Mouse (Mus musculus): ENCODE results near the gene Rrp15. TPM values are rescaled to one million over a fixed set of nuclear protein-coding genes. Genes with fewer than 3 reads are reported as not detected.

The Rrp15 gene
- polyA plus RNA-seq, 1 experiment from 2014 or later: 56.4 TPM

DNA sequence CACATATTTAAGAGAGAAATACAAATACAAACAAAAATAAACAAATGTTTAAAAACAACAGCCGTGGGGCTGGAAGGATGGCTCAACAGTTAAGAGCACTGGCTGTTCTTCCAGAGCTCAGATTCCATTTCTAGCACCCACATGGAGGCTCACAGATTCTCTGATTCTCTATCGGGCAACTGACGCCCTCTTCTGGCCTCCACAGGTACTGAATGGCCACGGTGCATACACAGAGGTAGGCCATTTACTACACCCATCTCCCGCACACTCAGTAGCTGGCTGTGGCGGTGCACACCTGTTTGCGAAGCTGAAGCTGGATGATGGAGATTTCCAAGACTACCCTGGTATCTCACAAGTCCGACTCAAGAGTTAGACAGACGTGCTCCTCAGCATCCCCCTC lies 29.4 kb downstream of the Rrp15 start:
- Histone ChIP-seq H3K9ac (ENCODE audit: low read length) (no peak overlapping the region), H3K9me3 (ENCODE audit: control insufficient read depth, low read length) (no peaks in the 10 kb centered on the region), H3K4me1 (replicated peaks; ENCODE audit: control insufficient read depth, insufficient read depth, low read length) (peaks cover 10% of the 10 kb centered on the region), H3K27me3 (ENCODE audit: control insufficient read depth, insufficient read depth, low read depth, low read length) (no peaks in the 10 kb centered on the region), H3K4me3 (ENCODE audit: low read length) (no peak overlapping the region), H3K4me2 (ENCODE audit: low read depth, low read length) (no peak overlapping the region), H3K27ac (ENCODE audit: low read length) (no peak overlapping the region), H3K36me3 (ENCODE audit: control insufficient read depth, insufficient read depth, low read length) (peaks cover 7% of the 10 kb centered on the region)
- 87% methylated on average over 9 of the region's 9 CpGs for WGBS
- ATAC-seq (ENCODE audit: low read depth): no peak

DNA sequence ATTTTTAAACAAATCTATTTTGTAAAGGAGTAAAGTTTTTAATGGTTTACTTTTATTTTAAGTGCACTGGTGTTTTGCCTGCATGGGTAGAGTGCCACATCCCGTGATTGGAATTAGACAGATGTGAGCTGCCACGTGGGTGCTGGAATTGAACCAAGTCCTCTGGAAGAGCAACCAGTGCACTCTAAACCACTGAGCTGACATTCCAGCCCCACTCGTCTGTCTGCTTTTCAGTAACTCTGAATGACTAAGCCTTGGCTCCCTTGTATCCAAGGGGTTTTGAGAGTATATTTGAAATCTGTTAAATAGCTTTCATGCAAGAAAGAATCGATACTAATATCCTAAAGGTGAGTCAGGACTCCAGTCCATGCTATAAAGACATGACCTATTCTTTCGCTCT lies 30.3 kb downstream of the Rrp15 start:
- H3K4me2 ChIP-seq (ENCODE audit: low read depth, low read length): no peak overlapping the region
- H3K9me3 ChIP-seq (ENCODE audit: control insufficient read depth, low read length): no peaks in the 10 kb centered on the region
- H3K4me1 ChIP-seq (replicated peaks; ENCODE audit: control insufficient read depth, insufficient read depth, low read length): peaks cover 13% of the 10 kb centered on the region
- no peak overlapping the region for H3K27ac ChIP-seq (ENCODE audit: low read length)
- H3K36me3 ChIP-seq (ENCODE audit: control insufficient read depth, insufficient read depth, low read length): peaks cover 7% of the 10 kb centered on the region
- no peak overlapping the region for H3K4me3 ChIP-seq (ENCODE audit: low read length)
- 54% methylated on average over 5 of the region's 5 CpGs for WGBS
- H3K9ac ChIP-seq (ENCODE audit: low read length): no peak overlapping the region
- H3K27me3 ChIP-seq (ENCODE audit: control insufficient read depth, insufficient read depth, low read depth, low read length): no peaks in the 10 kb centered on the region
- ATAC-seq (ENCODE audit: low read depth): no peak

DNA sequence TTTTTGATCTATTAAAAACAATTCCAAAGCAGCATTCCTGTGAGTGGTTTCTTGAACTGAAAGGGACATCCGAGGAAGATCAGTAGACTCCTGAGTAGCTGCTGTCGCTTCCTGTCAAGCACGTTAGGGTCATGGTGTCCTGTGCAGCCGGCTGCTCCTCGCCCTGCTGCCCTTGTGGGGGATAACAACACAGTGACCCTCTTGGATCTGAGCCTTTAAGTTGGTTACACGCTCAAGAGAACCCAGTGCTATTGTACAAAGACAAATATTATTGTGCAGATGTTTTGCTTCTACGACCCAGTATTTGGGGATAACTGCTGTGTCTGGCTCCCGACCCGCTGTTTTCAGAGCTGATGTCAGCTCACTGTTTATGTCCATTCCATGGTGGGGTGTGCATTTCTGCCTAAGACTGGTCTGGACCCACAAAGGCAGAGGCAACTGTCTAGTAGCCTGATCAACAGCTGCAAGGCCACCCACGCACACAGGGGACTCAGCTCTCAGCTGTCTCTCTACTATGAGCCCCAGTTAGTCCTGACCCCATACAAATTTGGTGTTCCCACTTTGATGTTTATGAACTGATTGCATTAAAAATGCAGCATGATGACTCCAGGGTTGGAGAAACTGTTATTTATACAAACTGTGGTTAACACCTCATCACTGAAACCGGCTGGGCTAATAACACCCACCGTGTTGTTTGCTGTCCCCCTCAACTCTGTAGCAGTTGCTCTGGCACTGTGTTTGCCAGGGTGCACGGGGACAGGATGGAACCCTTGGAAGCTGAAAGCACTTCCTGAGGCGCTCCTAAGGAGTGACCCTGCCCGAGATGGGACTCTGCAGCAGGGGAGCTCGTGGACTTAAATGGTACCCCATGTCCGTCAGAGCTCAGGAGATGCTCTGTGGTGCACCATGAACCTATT lies 33.9 kb downstream of the Rrp15 start:
- Histone ChIP-seq H3K9ac (ENCODE audit: low read length) (no peak overlapping the region), H3K4me1 (replicated peaks; ENCODE audit: control insufficient read depth, insufficient read depth, low read length) (peaks cover 13% of the 10 kb centered on the region), H3K27ac (ENCODE audit: low read length) (peak overlapping the region; percentile 63), H3K27me3 (ENCODE audit: control insufficient read depth, insufficient read depth, low read depth, low read length) (no peaks in the 10 kb centered on the region), H3K4me2 (ENCODE audit: low read depth, low read length) (no peak overlapping the region), H3K36me3 (ENCODE audit: control insufficient read depth, insufficient read depth, low read length) (peaks cover 3% of the 10 kb centered on the region; the same call in 1 of the 2 replicates), H3K4me3 (ENCODE audit: low read length) (no peak overlapping the region), H3K9me3 (ENCODE audit: control insufficient read depth, low read length) (no peaks in the 10 kb centered on the region)
- peak; percentile 96 for ATAC-seq (ENCODE audit: low read depth)
- WGBS: 45% methylated on average over 17 of the region's 17 CpGs

DNA sequence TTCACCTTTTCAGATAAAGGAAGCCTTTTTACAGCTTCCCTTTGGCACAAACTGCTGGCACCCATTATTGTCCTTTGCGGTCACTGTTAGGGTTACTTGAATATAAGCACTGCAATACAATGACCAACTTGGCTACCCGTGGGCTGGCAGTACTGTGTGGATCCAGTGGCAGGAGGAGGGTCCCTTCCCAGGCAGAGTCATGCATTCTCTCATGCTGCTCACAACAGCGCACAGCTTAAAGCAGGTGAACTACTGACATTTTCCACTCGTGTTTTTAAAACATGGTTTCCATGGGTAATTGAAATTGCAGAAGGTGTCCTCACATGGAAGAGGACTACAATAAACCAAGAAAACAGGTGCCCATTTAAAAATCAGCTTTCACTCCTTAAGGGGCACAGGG lies 34.9 kb downstream of the Rrp15 start:
- H3K36me3 ChIP-seq (ENCODE audit: control insufficient read depth, insufficient read depth, low read length): no peaks in the 10 kb centered on the region
- ATAC-seq (ENCODE audit: low read depth): no peak
- 81% methylated on average over 4 of the region's 4 CpGs for WGBS

DNA sequence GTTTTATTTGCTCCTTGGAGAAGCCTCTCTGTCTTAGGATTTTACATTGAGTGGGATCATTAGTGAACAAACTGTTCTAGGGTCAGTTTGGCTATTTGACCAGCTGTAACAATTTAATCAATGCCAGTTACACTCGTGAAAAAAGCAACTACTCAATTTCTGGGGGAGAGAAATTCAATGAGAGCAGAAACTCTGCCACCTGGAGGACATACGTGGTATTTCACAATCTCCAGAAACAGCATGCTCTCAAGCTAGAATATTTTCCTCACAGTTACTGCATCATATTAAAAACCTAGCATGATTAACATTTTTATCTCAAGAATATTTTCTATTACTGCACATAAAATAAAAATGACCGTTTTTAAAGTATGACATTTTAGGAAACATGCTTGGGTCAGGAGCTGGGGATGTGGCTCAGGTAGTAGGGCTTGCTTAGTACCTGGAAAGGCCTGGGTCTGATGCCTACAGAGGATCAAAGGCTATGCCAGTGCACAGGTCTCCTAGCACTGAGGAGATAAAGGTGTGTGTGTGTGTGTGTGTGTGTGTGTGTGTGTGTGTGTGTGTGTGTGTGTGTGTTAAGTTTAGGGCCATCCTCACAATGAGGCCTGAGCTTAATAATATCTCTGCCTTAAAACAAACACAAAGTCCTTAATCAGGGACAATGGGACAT lies 36.2 kb downstream of the Rrp15 start:
- 4% methylated on average over 3 of the region's 3 CpGs for WGBS
- Histone ChIP-seq H3K4me2 (ENCODE audit: low read depth, low read length) (no peak overlapping the region), H3K27me3 (ENCODE audit: control insufficient read depth, insufficient read depth, low read depth, low read length) (no peaks in the 10 kb centered on the region), H3K4me1 (replicated peaks; ENCODE audit: control insufficient read depth, insufficient read depth, low read length) (peaks cover 10% of the 10 kb centered on the region), H3K4me3 (ENCODE audit: low read length) (no peak overlapping the region), H3K36me3 (ENCODE audit: control insufficient read depth, insufficient read depth, low read length) (no peaks in the 10 kb centered on the region), H3K9ac (ENCODE audit: low read length) (no peak overlapping the region), H3K9me3 (ENCODE audit: control insufficient read depth, low read length) (no peaks in the 10 kb centered on the region), H3K27ac (ENCODE audit: low read length) (no peak overlapping the region)
- no peak for ATAC-seq (ENCODE audit: low read depth)

More for the DNA sequence above, 34.9 kb downstream of the Rrp15 start:
- H3K9ac ChIP-seq (ENCODE audit: low read length): no peak overlapping the region
- peaks cover 13% of the 10 kb centered on the region for H3K4me1 ChIP-seq (replicated peaks; ENCODE audit: control insufficient read depth, insufficient read depth, low read length)
- no peak overlapping the region for H3K4me3 ChIP-seq (ENCODE audit: low read length)
- no peaks in the 10 kb centered on the region for H3K27me3 ChIP-seq (ENCODE audit: control insufficient read depth, insufficient read depth, low read depth, low read length)
- no peak overlapping the region for H3K27ac ChIP-seq (ENCODE audit: low read length)
- no peak overlapping the region for H3K4me2 ChIP-seq (ENCODE audit: low read depth, low read length)
- H3K9me3 ChIP-seq (ENCODE audit: control insufficient read depth, low read length): no peaks in the 10 kb centered on the region

DNA sequence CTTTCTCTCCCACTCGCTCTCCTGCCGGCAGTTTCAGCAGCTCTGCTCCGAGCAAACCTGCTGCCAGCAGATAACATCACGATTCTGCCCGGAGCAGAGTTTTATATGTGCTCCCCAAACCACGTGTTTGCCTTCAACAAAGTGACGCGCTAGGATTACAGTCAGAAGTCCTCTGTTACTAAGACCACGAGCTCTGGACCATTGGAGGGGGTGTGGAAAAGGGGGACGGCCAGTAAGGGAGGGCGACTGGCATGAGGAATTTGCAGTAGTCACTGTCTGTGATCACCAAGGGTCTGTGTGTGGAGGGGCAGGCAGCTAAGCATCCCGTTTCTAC lies 43.3 kb downstream of the Rrp15 start, which contains the start of gene Tgfb2:
Tgfb2 (minus strand) TSS at position 75 of the 334 bp plus-strand sequence.
- peak within 1 kb of the TSS; percentile 94 for H3K9ac ChIP-seq (ENCODE audit: low read length)
- no peaks in the 10 kb centered on the region for H3K27me3 ChIP-seq (ENCODE audit: control insufficient read depth, insufficient read depth, low read depth, low read length)
- WGBS: 1% methylated on average over 12 of the region's 12 CpGs
- ATAC-seq (ENCODE audit: low read depth): peak; percentile 30
- peaks cover 15% of the 10 kb centered on the region; the same call in 1 of the 2 replicates for H3K4me1 ChIP-seq (replicated peaks; ENCODE audit: control insufficient read depth, insufficient read depth, low read length)
- no peaks in the 10 kb centered on the region for H3K9me3 ChIP-seq (ENCODE audit: control insufficient read depth, low read length)
- 0 out of 2 replicates have a peak, but pooled peaks cover 2% of the 10 kb centered on the region for H3K36me3 ChIP-seq (ENCODE audit: control insufficient read depth, insufficient read depth, low read length)
- peak within 1 kb of the TSS; percentile 97 for H3K27ac ChIP-seq (ENCODE audit: low read length)
- peak within 1 kb of the TSS; percentile 84 for H3K4me2 ChIP-seq (ENCODE audit: low read depth, low read length)
- H3K4me3 ChIP-seq (ENCODE audit: low read length): peak within 1 kb of the TSS; percentile 80

DNA sequence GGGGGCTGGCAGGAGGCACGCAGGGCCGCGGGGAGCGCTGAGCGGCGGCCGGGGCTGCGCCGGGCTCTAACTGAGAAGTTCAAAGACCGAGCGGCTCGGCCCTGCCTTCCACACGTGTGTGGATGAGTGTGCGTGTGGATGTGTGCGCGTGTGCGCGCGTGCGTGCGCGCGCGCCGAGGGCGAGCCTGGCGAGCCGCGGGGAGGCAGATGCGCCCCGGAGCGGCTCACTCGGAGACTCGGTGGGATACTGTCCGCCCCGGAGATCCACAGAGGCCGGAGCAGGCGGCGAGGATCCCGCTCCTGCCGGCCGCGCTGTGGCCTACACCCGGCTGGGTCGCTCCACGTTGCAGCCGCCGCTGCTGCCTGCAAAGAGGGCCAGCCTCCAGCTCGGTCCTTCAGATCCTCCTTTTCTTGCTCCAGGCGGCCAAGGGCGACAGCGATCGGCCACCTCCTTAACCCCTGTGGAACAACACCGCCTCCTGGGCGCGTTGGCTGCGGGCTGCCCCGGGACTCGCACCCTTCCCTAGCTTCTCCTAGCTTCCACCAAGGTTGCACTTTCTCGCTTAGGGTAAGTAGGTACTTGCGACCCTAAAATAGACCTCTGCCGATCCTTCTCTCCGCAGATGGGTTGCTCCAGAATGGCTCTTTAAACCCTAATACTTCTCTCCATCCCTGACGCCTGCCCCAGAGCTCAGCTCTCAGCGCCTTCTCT lies 43.8 kb downstream of the Rrp15 start:
- peak overlapping the region; percentile 97 for H3K27ac ChIP-seq (ENCODE audit: low read length)
- peak overlapping the region; percentile 84 for H3K4me2 ChIP-seq (ENCODE audit: low read depth, low read length)
- under 1% methylated on average over 37 of the region's 65 CpGs for WGBS
- peaks cover 18% of the 10 kb centered on the region for H3K4me1 ChIP-seq (replicated peaks; ENCODE audit: control insufficient read depth, insufficient read depth, low read length)
- ATAC-seq (ENCODE audit: low read depth): peak; percentile 76
- H3K9me3 ChIP-seq (ENCODE audit: control insufficient read depth, low read length): no peaks in the 10 kb centered on the region
- 0 out of 2 replicates have a peak, but pooled peaks cover 2% of the 10 kb centered on the region for H3K36me3 ChIP-seq (ENCODE audit: control insufficient read depth, insufficient read depth, low read length)
- H3K4me3 ChIP-seq (ENCODE audit: low read length): peak overlapping the region; percentile 80
- H3K27me3 ChIP-seq (ENCODE audit: control insufficient read depth, insufficient read depth, low read depth, low read length): no peaks in the 10 kb centered on the region
- H3K9ac ChIP-seq (ENCODE audit: low read length): peak overlapping the region; percentile 94

DNA sequence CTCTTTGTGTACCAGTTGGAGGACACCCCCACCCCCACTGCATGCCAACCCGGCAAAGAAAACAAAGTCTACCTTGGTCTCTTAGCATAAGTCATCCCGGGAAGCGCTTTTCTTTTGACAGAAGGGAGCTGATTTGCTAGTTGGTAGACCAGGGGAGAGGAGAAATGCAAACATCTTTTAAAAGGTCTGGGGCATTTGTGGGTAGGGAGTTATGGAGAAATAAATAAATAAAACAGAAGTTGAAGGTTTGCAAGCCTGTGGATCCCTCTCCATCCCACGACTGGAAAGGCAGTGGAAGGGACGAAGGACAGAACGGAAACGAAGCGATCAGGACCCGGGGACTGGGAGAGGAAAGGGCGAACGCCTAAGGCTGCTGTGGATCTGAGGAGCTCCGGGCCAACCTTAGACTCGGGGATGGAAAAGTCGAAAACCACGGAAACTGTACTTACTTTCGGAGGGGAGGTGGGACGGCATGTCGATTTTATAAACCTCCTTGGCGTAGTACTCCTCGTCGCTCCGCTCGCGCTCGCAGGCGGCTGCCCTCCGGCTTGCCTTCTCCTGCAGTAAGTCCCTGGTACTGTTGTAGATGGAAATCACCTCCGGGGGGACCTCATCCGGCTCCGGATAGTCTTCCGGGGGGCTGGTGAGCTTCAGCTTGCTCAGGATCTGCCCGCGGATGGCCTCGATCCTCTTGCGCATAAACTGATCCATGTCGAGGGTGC lies 45.0 kb downstream of the Rrp15 start:
- H3K4me3 ChIP-seq (ENCODE audit: low read length): peak overlapping the region; percentile 80
- ATAC-seq (ENCODE audit: low read depth): no peak
- under 1% methylated on average over 36 of the region's 36 CpGs for WGBS
- peaks cover 19% of the 10 kb centered on the region for H3K4me1 ChIP-seq (replicated peaks; ENCODE audit: control insufficient read depth, insufficient read depth, low read length)
- H3K4me2 ChIP-seq (ENCODE audit: low read depth, low read length): peak overlapping the region; percentile 84
- 0 out of 2 replicates have a peak, but pooled peaks cover 2% of the 10 kb centered on the region for H3K36me3 ChIP-seq (ENCODE audit: control insufficient read depth, insufficient read depth, low read length)
- no peaks in the 10 kb centered on the region for H3K27me3 ChIP-seq (ENCODE audit: control insufficient read depth, insufficient read depth, low read depth, low read length)
- H3K27ac ChIP-seq (ENCODE audit: low read length): peak overlapping the region; percentile 97
- H3K9ac ChIP-seq (ENCODE audit: low read length): peak overlapping the region; percentile 94
- H3K9me3 ChIP-seq (ENCODE audit: control insufficient read depth, low read length): no peaks in the 10 kb centered on the region
